Mouse (Mus musculus) hindbrain, embryonic 14.5 days (tissue): Measurements from ENCODE around the gene Ube4b. TPM values are rescaled to one million over a fixed set of nuclear protein-coding genes. Genes with fewer than 3 reads are reported as not detected.

Source experiments
- ATAC-seq: fragments of 200-750 bp; cut with Nextera tagmentation; 2 replicates; pipeline ENCODE4 v1.8.0; 2017; ENCODE audit warnings: moderate number of reproducible peaks, mild to moderate bottlenecking, moderate TSS enrichment, moderate library complexity; ENCODE audit not compliant: low FRiP score
- DNase-seq: peaks from one replicate; pipeline ENCODE4 v3.0.0-alpha.2; 2015; ENCODE audit warnings: low spot score
- H3K27ac ChIP-seq: fragments of 300-500 bp; sonication (generic); 2 replicates; pipeline ENCODE4 v1.5.1; 2014; ENCODE audit warnings: mild to moderate bottlenecking, moderate library complexity
- H3K27me3 ChIP-seq: fragments of 300-500 bp; sonication (generic); 2 replicates; pipeline ENCODE4 v1.6.1; 2014; ENCODE audit warnings: mild to moderate bottlenecking, low read length, mixed read lengths; ENCODE audit not compliant: control insufficient read depth, insufficient read depth
- H3K36me3 ChIP-seq: fragments of 300-500 bp; sonication (generic); replicated peaks from 2 replicates; pipeline ENCODE4 v1.6.1; 2014; ENCODE audit not compliant: control insufficient read depth, insufficient read depth
- H3K4me1 ChIP-seq: fragments of 300-500 bp; sonication (generic); replicated peaks from 2 replicates; pipeline ENCODE4 v1.6.1; 2014; ENCODE audit warnings: antibody characterized with exemption, low read length, mixed read lengths; ENCODE audit not compliant: control insufficient read depth, insufficient read depth
- H3K4me2 ChIP-seq: fragments of 300-500 bp; sonication (generic); replicated peaks from 2 replicates; pipeline ENCODE4 v1.6.1; 2014; ENCODE audit warnings: mild to moderate bottlenecking, moderate library complexity
- H3K4me3 ChIP-seq: fragments of 300-500 bp; sonication (generic); replicated peaks from 2 replicates; pipeline ENCODE4 v1.5.1; 2014; ENCODE audit warnings: mild to moderate bottlenecking, low read length
- H3K9ac ChIP-seq: fragments of 300-500 bp; sonication (generic); 2 replicates; pipeline ENCODE4 v1.6.1; 2014
- H3K9me3 ChIP-seq: fragments of 300-500 bp; sonication (generic); 2 replicates; pipeline ENCODE4 v1.6.1; 2016; ENCODE audit warnings: low read length; ENCODE audit not compliant: control insufficient read depth
- WGBS: fragments of 180-500 bp; shearing (Covaris S2); extraction: QIAGEN DNeasy Blood & Tissue Kit; methylation state at CpG from one replicate; pipeline ENCODE4 v1.1.7; 2014; 5-methylcytosine and 5-hydroxymethylcytosine counted together
- polyA plus RNA-seq: library from polyadenylated mRNA; unstranded; fragments of >200 nt; fragmentation: Nextera tagmentation; extraction: Ambion mirVana; gene quantifications from 2 replicates; pipeline ENCODE4 v1.2.1, GENCODE M21; 2014

The Ube4b gene
- polyA plus RNA-seq, 1 experiment from 2014 or later: 53.8 TPM

DNA sequence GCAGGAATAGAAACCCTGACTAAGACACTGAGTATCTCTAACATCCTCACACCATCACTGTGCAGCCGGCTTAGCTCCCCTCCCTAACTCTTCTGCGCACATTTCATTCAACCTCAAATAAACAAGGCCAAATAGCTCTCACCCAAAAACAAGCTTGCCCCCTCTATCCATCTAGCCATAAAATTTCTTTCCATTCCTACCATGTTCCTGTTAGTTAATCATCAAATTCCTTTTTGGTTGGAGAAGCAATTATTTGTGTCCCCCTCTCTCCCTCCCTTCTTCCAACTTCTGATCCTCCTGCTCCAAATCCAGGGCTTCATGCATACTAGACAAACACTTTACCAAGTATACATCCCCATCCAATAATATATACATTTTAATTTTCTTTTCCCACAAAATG lies 130.0 kb downstream of the Ube4b start:
- DNase-seq: no peak
- Histone ChIP-seq H3K4me1 (peaks cover 9% of the 10 kb centered on the region; the same call in 1 of the 2 replicates), H3K27ac (no peak overlapping the region), H3K9ac (no peak overlapping the region), H3K4me3 (no peak overlapping the region), H3K9me3 (no peaks in the 10 kb centered on the region), H3K36me3 (0 out of 2 replicates have a peak, but pooled peaks cover under 1% of the 10 kb centered on the region), H3K4me2 (no peak overlapping the region), H3K27me3 (no peaks in the 10 kb centered on the region)
- no peak for ATAC-seq
- 94% methylated on average over 2 of the region's 2 CpGs for WGBS

DNA sequence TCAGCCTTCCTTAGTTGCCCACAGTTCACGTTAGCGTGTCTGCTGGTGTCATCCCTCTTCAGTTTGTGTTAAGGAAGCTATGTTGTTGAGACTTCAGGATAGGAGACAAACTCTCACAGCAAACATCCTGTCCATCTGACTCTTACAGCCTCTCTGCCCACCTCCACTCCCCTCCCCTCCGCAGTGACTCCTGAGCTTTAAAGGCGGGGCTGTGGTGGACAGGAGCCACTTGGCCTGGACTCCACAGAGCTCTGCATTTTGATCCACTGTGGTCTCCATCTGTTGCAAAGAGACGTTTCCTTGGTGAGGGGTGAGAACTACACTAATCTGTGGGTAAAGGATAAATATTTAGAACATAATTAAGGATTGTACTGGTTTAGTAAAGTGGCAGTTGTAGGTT lies 133.6 kb downstream of the Ube4b start:
- no peak for ATAC-seq
- Histone ChIP-seq H3K4me2 (no peak overlapping the region), H3K9ac (no peak overlapping the region), H3K27me3 (no peaks in the 10 kb centered on the region), H3K27ac (peak overlapping the region; percentile 5; the same call in 1 of the 2 replicates), H3K9me3 (no peaks in the 10 kb centered on the region), H3K36me3 (peaks cover 30% of the 10 kb centered on the region), H3K4me3 (no peak overlapping the region), H3K4me1 (peaks cover 8% of the 10 kb centered on the region; the same call in 1 of the 2 replicates)
- DNase-seq: no peak
- WGBS: 83% methylated on average over 5 of the region's 5 CpGs

DNA sequence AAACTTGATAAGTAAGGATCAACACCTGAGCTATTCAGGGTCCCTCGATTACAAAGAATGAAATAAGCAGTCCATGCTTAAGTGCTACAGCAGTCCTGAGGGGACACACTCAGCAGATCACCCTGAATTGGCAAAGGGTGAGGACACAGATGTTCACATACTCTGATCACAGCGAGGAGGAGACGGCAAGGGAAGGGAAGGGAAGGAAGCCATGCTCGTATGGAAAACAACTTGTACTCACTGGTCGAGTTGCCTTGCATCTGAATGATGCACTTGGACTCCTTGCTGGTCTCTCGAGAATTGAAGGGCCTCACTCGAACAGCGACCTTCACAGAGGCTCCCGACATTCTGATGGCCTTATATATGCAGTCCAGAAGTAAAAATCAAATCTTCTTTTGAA lies 135.5 kb downstream of the Ube4b start:
- ATAC-seq (no peak), DNase-seq (no peak)
- no peaks in the 10 kb centered on the region for H3K9me3 ChIP-seq
- 80% methylated on average over 9 of the region's 9 CpGs for whole genome bisulfite sequencing
- no peak overlapping the region for H3K4me3 ChIP-seq
- no peak overlapping the region for H3K9ac ChIP-seq
- H3K4me2 ChIP-seq: no peak overlapping the region
- H3K4me1 ChIP-seq: peaks cover 13% of the 10 kb centered on the region; the same call in 1 of the 2 replicates
- peaks cover 35% of the 10 kb centered on the region for H3K36me3 ChIP-seq
- H3K27me3 ChIP-seq: no peaks in the 10 kb centered on the region
- H3K27ac ChIP-seq: no peak overlapping the region

DNA sequence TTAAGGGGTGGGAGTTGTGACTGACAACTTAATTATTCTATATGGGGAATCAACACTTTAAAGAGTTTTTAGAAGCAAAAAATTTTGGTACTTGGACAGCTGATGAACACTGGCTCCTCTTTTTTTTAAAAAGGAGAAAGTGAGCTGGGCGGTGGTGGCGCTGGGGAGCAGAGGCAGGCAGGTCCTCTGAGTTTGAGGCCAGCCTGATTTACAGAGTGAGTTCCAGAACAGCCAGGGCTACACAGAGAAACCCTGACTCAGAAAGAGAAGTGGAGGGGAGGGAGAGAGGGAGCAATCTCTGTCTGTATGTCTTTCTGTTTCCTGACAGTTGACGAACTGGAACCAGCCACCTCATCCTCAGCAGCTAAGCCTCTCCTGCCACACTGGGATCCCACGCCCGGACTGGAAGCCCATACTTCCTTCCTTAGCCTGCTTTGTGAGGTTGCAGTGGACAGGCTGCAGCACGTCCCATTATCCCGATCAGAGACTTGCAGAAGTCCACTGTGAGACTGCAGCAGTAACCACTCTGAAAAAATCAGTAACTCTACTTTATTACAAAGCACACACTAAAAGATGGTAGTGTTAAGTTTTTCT lies 136.3 kb downstream of the Ube4b start:
- DNase-seq (no peak), ATAC-seq (no peak)
- 89% methylated on average over 7 of the region's 7 CpGs for WGBS
- no peak overlapping the region for H3K4me2 ChIP-seq
- no peak overlapping the region for H3K27ac ChIP-seq
- H3K27me3 ChIP-seq: no peaks in the 10 kb centered on the region
- H3K4me1 ChIP-seq: peaks cover 11% of the 10 kb centered on the region; the same call in 1 of the 2 replicates
- peaks cover 35% of the 10 kb centered on the region for H3K36me3 ChIP-seq
- H3K9ac ChIP-seq: no peak overlapping the region
- no peak overlapping the region for H3K4me3 ChIP-seq
- H3K9me3 ChIP-seq: no peaks in the 10 kb centered on the region

DNA sequence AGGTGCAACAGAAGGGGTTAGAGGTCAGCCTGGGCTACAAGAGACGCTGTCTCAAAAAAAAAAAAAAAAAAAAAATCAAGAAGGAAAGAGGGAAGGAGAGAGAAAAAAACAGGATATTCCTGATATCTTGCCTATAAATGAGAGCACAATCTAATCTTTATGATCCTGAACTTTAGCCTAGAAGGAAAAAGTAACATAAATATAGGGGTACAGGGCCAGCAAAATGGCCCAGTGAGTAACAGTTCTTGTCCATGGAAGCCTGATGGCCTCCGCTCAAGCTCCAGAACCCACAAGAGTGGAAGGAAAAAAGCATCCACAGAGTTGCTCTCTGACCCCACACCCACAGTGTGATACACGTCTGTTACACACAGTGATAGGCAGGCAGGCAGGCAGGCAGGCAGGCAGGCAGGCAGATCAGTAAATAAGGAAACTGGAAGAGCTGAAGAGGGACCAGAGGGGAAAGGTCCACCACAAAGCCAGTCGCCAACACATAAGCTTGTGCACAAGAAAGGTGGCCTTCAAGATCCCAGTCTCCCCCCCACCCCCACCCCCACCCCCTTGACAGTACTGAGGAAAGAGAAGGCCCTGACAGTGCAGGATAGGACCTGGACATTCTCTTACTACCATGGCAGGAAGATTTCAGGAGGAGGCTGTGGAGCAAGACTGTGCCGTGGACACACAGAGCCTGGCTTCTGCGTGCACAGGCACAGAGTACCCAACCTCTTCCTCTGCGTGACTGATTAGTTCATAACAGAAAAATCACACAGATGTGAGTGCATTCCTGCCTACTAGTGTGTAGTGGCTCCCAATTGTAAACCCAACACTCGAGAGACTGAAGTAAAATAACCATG lies 140.0 kb downstream of the Ube4b start:
- no peak for ATAC-seq

DNA sequence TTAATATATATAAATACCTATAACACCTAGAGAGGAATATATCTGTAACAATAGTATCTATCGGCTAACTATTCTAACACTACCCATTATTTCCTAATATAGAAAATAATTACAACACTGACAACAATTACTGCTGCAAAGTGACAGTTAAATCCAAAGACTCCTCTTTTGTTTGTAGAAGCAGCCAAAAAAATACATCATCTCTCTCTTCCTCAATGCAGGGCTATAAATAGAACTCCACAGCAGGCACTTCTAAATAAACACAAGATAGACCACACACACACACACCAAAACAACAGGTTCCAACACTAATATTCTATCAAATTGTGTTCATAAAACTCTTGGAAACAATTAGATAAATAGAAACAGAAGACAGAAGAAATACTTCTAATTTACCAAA lies 140.9 kb downstream of the Ube4b start:
- Histone ChIP-seq H3K27me3 (no peaks in the 10 kb centered on the region), H3K4me2 (no peak overlapping the region), H3K9ac (no peak overlapping the region), H3K27ac (no peak overlapping the region), H3K9me3 (no peaks in the 10 kb centered on the region), H3K4me3 (no peak overlapping the region), H3K36me3 (peaks cover 27% of the 10 kb centered on the region), H3K4me1 (peaks cover 7% of the 10 kb centered on the region; the same call in 1 of the 2 replicates)
- WGBS: 94% methylated on average over 1 of the region's 1 CpGs
- DNase-seq (no peak), ATAC-seq (no peak)

More for the DNA sequence above, 140.0 kb downstream of the Ube4b start:
- peaks cover 35% of the 10 kb centered on the region for H3K36me3 ChIP-seq
- H3K27me3 ChIP-seq: no peaks in the 10 kb centered on the region
- H3K4me2 ChIP-seq: no peak overlapping the region
- no peak overlapping the region for H3K4me3 ChIP-seq
- no peaks in the 10 kb centered on the region for H3K9me3 ChIP-seq
- H3K4me1 ChIP-seq: peaks cover 7% of the 10 kb centered on the region; the same call in 1 of the 2 replicates
- no peak overlapping the region for H3K9ac ChIP-seq
- 75% methylated on average over 8 of the region's 8 CpGs for WGBS
- no peak overlapping the region for H3K27ac ChIP-seq
- DNase-seq: no peak

GRCm38 (mm10) chr4:149283018-149283417 lies 143.5 kb downstream of the Ube4b start:
- Histone ChIP-seq H3K36me3 (peaks cover 5% of the 10 kb centered on the region; the same call in 1 of the 2 replicates), H3K9ac (no peak overlapping the region), H3K4me3 (no peak overlapping the region), H3K27me3 (no peaks in the 10 kb centered on the region), H3K4me2 (no peak overlapping the region), H3K4me1 (peaks cover 20% of the 10 kb centered on the region), H3K9me3 (no peaks in the 10 kb centered on the region), H3K27ac (no peak overlapping the region)
- DNase-seq: no peak
- 86% methylated on average over 3 of the region's 3 CpGs for WGBS
- no peak for ATAC-seq

DNA sequence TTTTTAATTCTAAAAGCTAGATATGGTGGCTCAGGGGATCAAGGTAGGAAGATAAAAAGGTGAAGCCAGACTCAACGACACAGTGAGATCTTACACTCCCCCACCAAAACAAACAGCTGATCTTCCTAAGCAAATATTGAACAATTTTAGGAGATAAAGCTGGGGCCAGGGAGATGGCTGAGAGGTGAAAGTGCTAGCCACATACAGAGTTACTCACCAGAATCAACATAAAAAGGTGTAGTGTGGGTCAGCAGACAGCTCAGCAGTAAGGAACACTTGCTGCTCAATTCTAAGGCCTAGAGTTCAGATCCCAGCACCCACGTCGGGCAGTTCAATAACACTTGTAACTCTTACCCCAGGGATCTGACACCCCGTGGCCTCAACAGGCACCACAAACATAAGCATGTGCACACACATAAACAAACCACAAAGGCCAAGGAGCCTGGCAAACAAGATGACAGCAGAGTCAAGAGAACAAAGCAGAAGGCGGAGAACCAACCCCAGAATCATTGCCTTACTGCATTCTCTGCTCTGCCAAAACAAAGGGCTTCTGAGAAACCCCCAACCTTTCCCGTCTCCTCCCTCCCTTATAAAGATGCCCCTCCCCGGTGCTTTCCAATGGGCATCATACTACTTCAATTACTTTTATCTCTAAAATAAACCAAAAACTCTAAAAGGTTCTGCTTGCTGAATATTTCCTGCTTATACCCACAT lies 144.4 kb downstream of the Ube4b start:
- no peak overlapping the region for H3K4me2 ChIP-seq
- DNase-seq: no peak
- H3K9ac ChIP-seq: no peak overlapping the region
- H3K9me3 ChIP-seq: no peaks in the 10 kb centered on the region
- H3K4me1 ChIP-seq: peaks cover 28% of the 10 kb centered on the region
- H3K36me3 ChIP-seq: 0 out of 2 replicates have a peak, but pooled peaks cover 4% of the 10 kb centered on the region
- no peaks in the 10 kb centered on the region for H3K27me3 ChIP-seq
- 50% methylated on average over 7 of the region's 7 CpGs for WGBS
- ATAC-seq: no peak
- no peak overlapping the region for H3K4me3 ChIP-seq
- no peak overlapping the region for H3K27ac ChIP-seq
